Mouse (Mus musculus) left cerebral cortex, postnatal 36 days (tissue): ENCODE measurements around the gene Lhfpl2. TPM values are rescaled to one million over a fixed set of nuclear protein-coding genes. Genes with fewer than 3 reads are reported as not detected.

Experiments used
- total RNA-seq, 2 experiments: library from RNA; stranded (reverse); gene quantifications; 2 replicates each; pipeline ENCODE4 v1.2.3; 2021

Lhfpl2 gene
- total RNA-seq, 2 experiments from 2014 or later, result 12.3 to 12.4 TPM

Other genes starting within 250 kb of the Lhfpl2 start
- 100 to 1,000 TPM; 170 to 175 TPM for gene Scamp1, start 228.1 kb downstream of the Lhfpl2 start, total RNA-seq